Mouse (Mus musculus): ENCODE measurements around the gene D11Wsu47e. TPM values are rescaled to one million over a fixed set of nuclear protein-coding genes. Genes with fewer than 3 reads are reported as not detected.
A peak's percentile ranks its signal among the peaks of the same experiment; 100 is the strongest.

The D11Wsu47e gene
- polyA plus RNA-seq, 1 experiment from 2014 or later = 11.9 TPM

GRCm38 (mm10) chr11:113739213-113739612 lies 55.0 kb downstream of the D11Wsu47e start:
- peaks cover 47% of the 10 kb centered on the region for H3K4me1 ChIP-seq (ENCODE audit: insufficient read depth, low read depth, low read length)
- WGBS = 37% methylated on average over 8 of the region's 8 CpGs
- peak; percentile 77 for ATAC-seq

GRCm38 (mm10) chr11:113740100-113740499 lies 55.9 kb downstream of the D11Wsu47e start:
- H3K9me3 ChIP-seq (ENCODE audit: low read length) = no peaks in the 10 kb centered on the region
- H3K27ac ChIP-seq (ENCODE audit: low read length) = peak overlapping the region; percentile 83
- H3K4me3 ChIP-seq (ENCODE audit: low read depth, low read length) = no peak overlapping the region
- DNase-seq (ENCODE audit: low spot score) = peak; percentile 71
- TF ChIP-seq EP300 (IDR thresholded peaks at IDR 0.05) (peak; percentile 97), CTCF (IDR thresholded peaks at IDR 0.05) (no peak)
- no peaks in the 10 kb centered on the region for H3K27me3 ChIP-seq (replicated peaks; ENCODE audit: insufficient read depth, low read length)
- peak; percentile 70 for ATAC-seq
- H3K4me1 ChIP-seq (ENCODE audit: insufficient read depth, low read depth, low read length) = peaks cover 39% of the 10 kb centered on the region
- no peaks in the 10 kb centered on the region for H3K36me3 ChIP-seq (ENCODE audit: insufficient read depth, low read length)
- H3K9ac ChIP-seq (replicated peaks; ENCODE audit: low read depth) = no peak overlapping the region
- WGBS = 45% methylated on average over 7 of the region's 7 CpGs
- H3K4me2 ChIP-seq (replicated peaks; ENCODE audit: low read depth, low read length) = no peak overlapping the region

More at GRCm38 (mm10) chr11:113739213-113739612, 55.0 kb downstream of the D11Wsu47e start:
- peak overlapping the region; percentile 83 for H3K27ac ChIP-seq (ENCODE audit: low read length)
- no peak overlapping the region for H3K4me3 ChIP-seq (ENCODE audit: low read depth, low read length)
- no peaks in the 10 kb centered on the region for H3K27me3 ChIP-seq (replicated peaks; ENCODE audit: insufficient read depth, low read length)
- no peaks in the 10 kb centered on the region for H3K36me3 ChIP-seq (ENCODE audit: insufficient read depth, low read length)
- DNase-seq (ENCODE audit: low spot score) = peak; percentile 84
- TF ChIP-seq EP300 (IDR thresholded peaks at IDR 0.05) (peak; percentile 52; the same call in 1 of the 2 replicates), CTCF (IDR thresholded peaks at IDR 0.05) (no peak)
- H3K9ac ChIP-seq (replicated peaks; ENCODE audit: low read depth) = no peak overlapping the region
- no peak overlapping the region for H3K4me2 ChIP-seq (replicated peaks; ENCODE audit: low read depth, low read length)
- H3K9me3 ChIP-seq (ENCODE audit: low read length) = no peaks in the 10 kb centered on the region

GRCm38 (mm10) chr11:113742998-113743397 lies 58.8 kb downstream of the D11Wsu47e start:
- H3K9ac ChIP-seq (replicated peaks; ENCODE audit: low read depth) = no peak overlapping the region
- no peak overlapping the region for H3K4me2 ChIP-seq (replicated peaks; ENCODE audit: low read depth, low read length)
- peak; percentile 5 for DNase-seq (ENCODE audit: low spot score)
- no peaks in the 10 kb centered on the region for H3K27me3 ChIP-seq (replicated peaks; ENCODE audit: insufficient read depth, low read length)
- no peak for ATAC-seq
- no peaks in the 10 kb centered on the region for H3K36me3 ChIP-seq (ENCODE audit: insufficient read depth, low read length)
- no peaks in the 10 kb centered on the region for H3K9me3 ChIP-seq (ENCODE audit: low read length)
- TF ChIP-seq CTCF (IDR thresholded peaks at IDR 0.05) = peak; percentile 53
- TF ChIP-seq EP300 (IDR thresholded peaks at IDR 0.05) = no peak
- H3K27ac ChIP-seq (ENCODE audit: low read length) = no peak overlapping the region
- H3K4me1 ChIP-seq (ENCODE audit: insufficient read depth, low read depth, low read length) = peaks cover 25% of the 10 kb centered on the region
- no peak overlapping the region for H3K4me3 ChIP-seq (ENCODE audit: low read depth, low read length)
- 90% methylated on average over 1 of the region's 1 CpGs for WGBS

Other genes with a start within 250 kb of the D11Wsu47e start
- gene Sstr2, start 65.1 kb upstream of the D11Wsu47e start, polyA plus RNA-seq (2015; fragmentation: Nextera tagmentation; extraction: Ambion mirVana) = 3.9 and 4.0 TPM in 2 replicates
- gene Cog1, start 35.2 kb upstream of the D11Wsu47e start, polyA plus RNA-seq (2015; fragmentation: Nextera tagmentation; extraction: Ambion mirVana) = 18.6 and 19.0 TPM in 2 replicates
- gene Slc39a11, start 34.3 kb upstream of the D11Wsu47e start, polyA plus RNA-seq (2015; fragmentation: Nextera tagmentation; extraction: Ambion mirVana) = 14.3 and 15.1 TPM in 2 replicates
- gene Fam104a, start 257 bp upstream of the D11Wsu47e start, polyA plus RNA-seq (2015; fragmentation: Nextera tagmentation; extraction: Ambion mirVana) = 41.3 and 44.1 TPM in 2 replicates
- 0.17 and 0.25 TPM in 2 replicates for gene Cpsf4l, start 25.6 kb downstream of the D11Wsu47e start, polyA plus RNA-seq (2015; fragmentation: Nextera tagmentation; extraction: Ambion mirVana)
- 92.8 and 116 TPM in 2 replicates for gene Cdc42ep4, start 67.5 kb downstream of the D11Wsu47e start, polyA plus RNA-seq (2015; fragmentation: Nextera tagmentation; extraction: Ambion mirVana)